Mouse (Mus musculus): ENCODE data around the gene Dap3. TPM values are rescaled to one million over a fixed set of nuclear protein-coding genes. Genes with fewer than 3 reads are reported as not detected.
"Not testable (repeated sequence)": the region's sequence is repeated elsewhere in the genome, so short reads cannot be mapped to it uniquely, and the experiment has no call there.

Dap3 gene
- 111 and 117 TPM in 2 replicates for polyA plus RNA-seq (2012; rRNA removed)

DNA sequence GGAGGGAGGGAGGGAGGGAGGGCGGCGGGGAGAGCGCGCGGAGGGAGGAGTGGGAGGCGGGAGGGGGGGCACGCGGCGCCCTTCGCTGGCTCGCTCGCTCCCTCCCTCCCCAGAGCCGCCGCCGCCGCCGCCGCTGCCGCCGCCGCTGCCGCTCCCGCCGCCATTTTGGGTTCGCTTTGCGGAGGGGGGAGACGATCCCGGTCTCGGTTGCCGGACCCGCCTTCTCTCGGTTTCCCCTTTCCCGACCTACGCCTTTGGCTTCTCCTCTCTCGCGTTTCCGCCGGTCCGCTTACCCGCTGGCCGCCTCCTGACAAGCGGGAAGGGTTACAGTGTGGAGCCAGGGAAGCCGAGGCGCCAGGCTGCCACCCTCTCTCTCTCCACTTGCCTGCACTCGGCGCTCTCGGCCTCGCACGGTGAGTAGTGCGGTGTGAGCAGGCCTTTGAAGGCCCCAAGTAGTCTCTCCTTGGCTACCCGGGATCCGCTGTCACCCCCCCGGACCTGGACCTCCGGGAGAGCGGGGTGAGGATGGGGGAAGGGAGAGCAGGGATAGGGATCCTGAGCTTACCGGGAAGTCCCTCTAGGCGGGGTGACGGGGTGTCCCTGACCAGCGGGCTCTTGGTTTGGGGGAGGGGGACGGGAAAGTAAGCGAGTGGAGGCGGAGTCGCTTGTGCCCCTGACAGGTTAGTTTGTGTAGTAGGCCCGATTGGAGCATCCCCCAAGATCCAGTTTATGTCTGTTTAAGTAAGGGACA lies at the start of gene Dap3, which contains the start of gene Ash1l:
Gene Dap3 (minus strand): TSS at position 606 of the 751 bp plus-strand sequence.
Gene Ash1l (plus strand): TSS at position 47 of the 751 bp plus-strand sequence.
- DNase-seq (ENCODE audit: low spot score): peak; percentile 77

DNA sequence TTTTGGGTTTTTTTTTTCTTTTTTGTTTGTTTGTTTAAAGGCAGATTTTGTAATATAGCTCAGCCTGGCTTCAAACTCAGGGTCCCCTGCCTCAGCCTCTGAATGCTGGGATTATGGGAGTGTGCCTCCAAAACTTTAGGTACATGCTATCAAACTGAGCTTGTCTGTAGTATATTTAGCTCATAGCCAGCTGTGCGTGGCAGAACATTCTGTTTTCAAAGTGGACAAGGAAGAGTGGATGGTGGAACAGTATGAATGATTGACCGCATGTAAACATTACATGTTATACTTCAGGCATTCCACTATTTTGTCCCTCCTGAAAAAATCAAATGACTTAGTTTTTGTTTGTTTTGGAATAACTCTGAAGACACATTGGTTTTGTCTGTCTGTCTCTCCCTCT lies 41.8 kb upstream of the Dap3 start:
- no peak for DNase-seq (ENCODE audit: low spot score)

DNA sequence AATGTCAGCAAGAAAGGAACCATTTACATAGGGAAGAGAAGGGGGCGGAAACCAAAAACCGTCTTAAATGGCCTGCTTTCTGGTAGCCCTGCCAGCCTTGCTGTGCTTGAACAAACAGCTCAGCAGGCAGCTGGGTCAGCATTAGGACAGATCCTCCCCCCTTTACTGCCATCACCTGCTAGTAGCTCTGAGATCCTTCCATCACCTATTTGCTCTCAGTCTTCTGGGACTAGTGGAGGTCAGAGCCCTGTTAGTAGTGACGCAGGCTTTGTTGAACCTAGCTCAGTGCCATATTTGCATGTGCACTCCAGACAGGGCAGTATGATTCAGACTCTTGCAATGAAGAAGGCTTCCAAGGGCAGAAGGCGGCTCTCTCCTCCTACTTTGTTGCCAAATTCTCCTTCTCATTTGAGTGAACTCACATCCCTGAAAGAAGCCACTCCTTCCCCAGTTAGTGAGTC lies 33.0 kb upstream of the Dap3 start:
- no peak for DNase-seq (ENCODE audit: low spot score)

- DNase-seq (ENCODE audit: low spot score): no peak
Measured at GRCm38 (mm10) chr3:88981206-88982010, 30.4 kb upstream of the Dap3 start.

- DNase-seq (ENCODE audit: low spot score): no peak
Measured at GRCm38 (mm10) chr3:88975012-88975411, 24.0 kb upstream of the Dap3 start.

DNA sequence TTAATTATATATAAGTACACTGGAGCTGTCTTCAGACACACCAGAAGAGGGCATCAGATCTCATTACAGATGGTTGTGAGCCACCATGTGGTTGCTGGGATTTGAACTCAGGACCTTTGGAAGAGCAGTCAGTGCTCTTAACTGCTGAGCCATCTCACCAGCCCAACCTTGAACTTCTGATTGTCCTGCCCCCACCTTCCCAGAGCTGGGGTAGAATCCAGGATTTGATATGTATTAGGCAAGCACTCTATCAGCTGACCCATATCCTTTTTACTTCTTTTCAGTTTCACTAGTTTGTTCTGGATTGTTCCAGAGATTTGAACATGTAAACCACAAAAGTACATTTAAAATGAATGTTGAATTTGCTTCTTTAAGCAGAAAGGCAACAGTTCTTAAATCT lies 12.2 kb upstream of the Dap3 start:
- not testable (repeated sequence) for DNase-seq (ENCODE audit: low spot score)

DNA sequence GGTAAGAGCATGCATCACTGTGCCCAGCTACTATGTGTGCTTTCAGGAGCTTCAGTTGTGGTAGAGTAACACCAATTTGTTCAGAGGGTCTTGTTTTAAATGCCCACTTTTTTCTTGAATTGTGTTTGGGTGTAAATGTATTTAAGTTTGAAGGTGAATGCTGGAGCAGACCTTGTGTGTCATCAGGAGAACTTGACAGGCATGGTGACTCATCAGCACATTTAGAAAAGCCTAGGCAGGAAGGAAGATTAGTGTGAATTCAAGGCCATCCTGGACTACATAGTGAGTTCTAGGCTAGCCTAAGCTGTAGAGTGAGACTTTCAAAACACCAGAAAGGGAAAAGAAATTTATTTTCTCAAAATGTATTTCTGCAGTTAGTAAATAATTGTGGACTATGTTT lies 2.8 kb upstream of the Dap3 start:
- no peak for DNase-seq (ENCODE audit: low spot score)

DNA sequence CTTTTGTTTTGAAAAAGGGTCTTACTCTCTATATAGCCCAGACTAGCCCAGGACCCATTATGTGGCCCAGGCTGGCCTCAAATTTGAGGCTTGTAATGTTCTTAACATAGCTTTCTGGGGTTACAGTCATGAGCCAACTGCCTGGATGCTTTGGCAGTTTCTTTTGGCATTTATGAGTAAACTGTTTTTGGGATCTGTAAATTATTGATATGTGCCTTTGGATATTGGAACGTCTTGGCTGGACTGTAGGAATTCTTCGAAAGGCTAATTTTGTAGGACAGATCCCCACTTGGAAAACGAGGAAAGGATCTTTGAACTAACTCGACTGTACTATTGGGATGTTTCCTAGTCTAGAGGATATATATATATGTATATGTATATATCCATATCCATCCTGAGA lies 2.3 kb upstream of the Dap3 start:
- DNase-seq (ENCODE audit: low spot score): no peak

- DNase-seq (ENCODE audit: low spot score): no peak
Measured at GRCm38 (mm10) chr3:88951327-88951800, 383 bp upstream of the Dap3 start.

DNA sequence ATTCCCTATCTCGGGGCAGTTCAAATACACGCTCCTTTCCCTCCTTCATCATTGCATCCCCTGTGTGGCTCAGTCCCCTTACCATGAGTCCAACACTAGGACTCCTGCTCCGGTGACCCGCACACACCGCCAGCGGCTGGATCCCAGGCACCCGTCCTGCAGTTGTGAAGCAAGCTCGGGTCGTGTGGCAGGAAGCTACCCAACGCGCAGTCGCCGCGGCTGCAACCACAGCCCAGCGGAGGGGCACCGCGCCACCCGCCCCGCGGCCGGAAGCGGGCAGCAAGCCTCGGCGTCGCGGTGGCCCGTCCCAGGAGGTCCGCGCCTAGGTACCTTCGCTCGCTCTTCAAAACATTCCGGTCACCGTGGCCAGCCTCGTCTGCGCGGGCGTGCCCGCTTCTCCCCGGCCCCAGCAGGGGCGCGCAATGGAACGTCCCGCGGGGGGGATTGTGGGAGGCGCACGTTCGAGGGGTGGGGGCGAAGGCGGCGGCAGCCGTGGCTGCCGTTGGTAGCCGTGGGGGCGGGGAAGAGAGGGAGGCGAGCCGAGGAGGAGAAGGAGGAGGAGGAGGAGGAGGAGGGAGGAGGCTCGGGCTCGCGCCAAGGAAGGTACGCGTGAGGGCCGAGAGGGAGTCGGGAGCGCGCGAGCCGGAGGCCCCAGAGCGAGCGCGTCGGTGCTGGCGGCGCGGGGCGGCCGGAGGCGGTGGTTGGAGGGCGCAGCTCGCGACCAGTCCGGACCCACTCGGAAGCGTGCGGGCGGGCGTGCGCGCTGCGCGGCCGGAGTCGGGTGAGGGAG lies 1.0 kb downstream of the Dap3 start:
- peak; percentile 86 for DNase-seq (ENCODE audit: low spot score)

- DNase-seq (ENCODE audit: low spot score): no peak
Measured at GRCm38 (mm10) chr3:88944109-88944508, 6.9 kb downstream of the Dap3 start.

GRCm38 (mm10) chr3:88942316-88942880 lies 8.6 kb downstream of the Dap3 start:
- no peak for DNase-seq (ENCODE audit: low spot score)

DNA sequence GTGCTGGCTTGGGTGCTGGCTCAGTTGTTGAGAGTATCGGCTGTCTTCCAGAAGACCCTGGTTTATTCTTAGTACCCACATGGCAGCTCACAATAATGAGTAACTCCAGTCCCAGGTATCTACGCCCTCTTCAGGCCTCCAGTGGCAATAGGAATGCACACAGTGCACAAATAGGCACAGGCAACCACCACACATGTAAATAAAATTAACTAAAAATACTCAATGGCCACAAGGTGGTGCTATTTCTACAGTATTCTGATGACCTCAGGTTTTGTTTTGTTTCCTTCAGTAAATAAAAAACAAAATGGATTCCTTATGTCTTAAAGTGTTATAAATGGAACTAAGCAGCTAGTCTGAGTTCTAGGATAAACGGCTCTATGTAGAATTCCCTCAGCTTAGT lies 11.2 kb downstream of the Dap3 start:
- no peak for DNase-seq (ENCODE audit: low spot score)

DNA sequence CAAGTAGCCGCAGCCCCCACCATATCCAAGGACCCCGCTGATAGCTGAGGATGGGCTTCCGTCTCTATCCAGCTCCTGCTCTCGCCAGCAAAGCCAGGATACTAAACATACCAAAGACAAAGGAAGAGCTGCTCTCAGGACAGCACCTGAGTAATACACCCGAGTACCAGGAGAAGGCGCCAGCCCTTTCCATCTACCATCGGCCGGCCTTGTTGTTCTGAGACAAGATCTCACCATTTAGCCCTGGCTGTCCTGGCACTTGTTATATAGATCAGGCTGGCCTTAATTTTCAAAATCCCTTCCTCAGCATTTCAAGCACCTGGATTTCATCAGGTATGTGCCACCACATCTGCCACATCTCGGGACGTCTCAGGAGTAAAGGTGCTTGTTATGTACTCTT lies 11.9 kb downstream of the Dap3 start:
- DNase-seq (ENCODE audit: low spot score): no peak

- no peak for DNase-seq (ENCODE audit: low spot score)
Measured at GRCm38 (mm10) chr3:88929501-88929900, 21.5 kb downstream of the Dap3 start.

GRCm38 (mm10) chr3:88925651-88926050 lies 25.3 kb downstream of the Dap3 start:
- no peak for DNase-seq (ENCODE audit: low spot score)

- DNase-seq (ENCODE audit: low spot score): no peak
Measured at GRCm38 (mm10) chr3:88923989-88924591, 26.9 kb downstream of the Dap3 start.

- DNase-seq (ENCODE audit: low spot score): no peak
Measured at GRCm38 (mm10) chr3:88921411-88921810, 29.6 kb downstream of the Dap3 start.

GRCm38 (mm10) chr3:88918981-88919380 lies 32.0 kb downstream of the Dap3 start:
- DNase-seq (ENCODE audit: low spot score): no peak

- no peak for DNase-seq (ENCODE audit: low spot score)
Measured at GRCm38 (mm10) chr3:88914384-88914810, 36.6 kb downstream of the Dap3 start.

Measured in urinary bladder, adult 2 months (tissue).